Mouse (Mus musculus) liver, embryonic 13.5 days (tissue): Measurements from ENCODE around the gene Rfx8. TPM values are rescaled to one million over a fixed set of nuclear protein-coding genes. Genes with fewer than 3 reads are reported as not detected.

Experiments
- ATAC-seq: fragments of 200-750 bp; cut with Nextera tagmentation; 2 replicates; pipeline ENCODE4 v1.8.0; 2017; ENCODE audit warnings: low read depth, mild to moderate bottlenecking, moderate number of reproducible peaks, moderate library complexity
- DNase-seq: peaks from one replicate; pipeline ENCODE4 v3.0.0; 2022
- H3K27ac ChIP-seq: fragments of 300-500 bp; sonication (generic); 2 replicates; pipeline ENCODE4 v1.5.1; 2015; ENCODE audit warnings: moderate library complexity, mild to moderate bottlenecking, inconsistent platforms
- H3K27me3 ChIP-seq: fragments of 300-500 bp; sonication (generic); 2 replicates; pipeline ENCODE4 v1.6.1; 2015; ENCODE audit warnings: mild to moderate bottlenecking, inconsistent platforms
- H3K36me3 ChIP-seq: fragments of 300-500 bp; sonication (generic); 2 replicates; pipeline ENCODE4 v1.6.1; 2015; ENCODE audit warnings: mild to moderate bottlenecking, inconsistent platforms
- H3K4me1 ChIP-seq: fragments of 300-500 bp; sonication (generic); replicated peaks from 2 replicates; pipeline ENCODE4 v1.6.1; 2015; ENCODE audit warnings: inconsistent platforms
- H3K4me2 ChIP-seq: fragments of 300-500 bp; sonication (generic); 2 replicates; pipeline ENCODE4 v1.6.1; 2015; ENCODE audit warnings: inconsistent platforms, mild to moderate bottlenecking, moderate library complexity
- H3K4me3 ChIP-seq: fragments of 300-500 bp; sonication (generic); replicated peaks from 2 replicates; pipeline ENCODE4 v1.5.1; 2015; ENCODE audit warnings: mild to moderate bottlenecking, inconsistent platforms
- H3K9ac ChIP-seq: fragments of 300-500 bp; sonication (generic); 2 replicates; pipeline ENCODE4 v1.6.1; 2015; ENCODE audit warnings: mild to moderate bottlenecking, inconsistent platforms
- H3K9me3 ChIP-seq: fragments of 300-500 bp; sonication (generic); replicated peaks from 2 replicates; pipeline ENCODE4 v1.6.1; 2016; ENCODE audit warnings: inconsistent platforms
- WGBS: fragments of 180-500 bp; shearing (Covaris S2); methylation state at CpG from one replicate; pipeline ENCODE4 v1.1.7; 2015; ENCODE audit not compliant: insufficient replicate concordance; 5-methylcytosine and 5-hydroxymethylcytosine counted together
- polyA plus RNA-seq: library from polyadenylated mRNA; unstranded; fragments of >200 nt; fragmentation: Nextera tagmentation; extraction: Ambion mirVana; gene quantifications from 2 replicates; pipeline ENCODE4 v1.2.1, GENCODE M21; 2015

The Rfx8 gene
- polyA plus RNA-seq, 1 experiment from 2014 or later = 0.06 TPM

- peak overlapping the region; percentile 21; the same call in 1 of the 2 replicates for H3K4me2 ChIP-seq
- ATAC-seq = peak; percentile 84
- no peak overlapping the region for H3K4me3 ChIP-seq
- H3K4me1 ChIP-seq = peaks cover 31% of the 10 kb centered on the region
- 22% methylated on average over 13 of the region's 13 CpGs for WGBS
- H3K9ac ChIP-seq = no peak overlapping the region
- DNase-seq = peak; percentile 41
- no peaks in the 10 kb centered on the region for H3K9me3 ChIP-seq
- no peaks in the 10 kb centered on the region for H3K27me3 ChIP-seq
- peak overlapping the region; percentile 24 for H3K27ac ChIP-seq
- H3K36me3 ChIP-seq = no peaks in the 10 kb centered on the region
Observed at GRCm38 (mm10) chr1:39754224-39754957, 33.6 kb upstream of the Rfx8 start.

GRCm38 (mm10) chr1:39751537-39751936, 30.7 kb upstream of the Rfx8 start:
- no peak overlapping the region for H3K27ac ChIP-seq
- H3K4me2 ChIP-seq = no peak overlapping the region
- no peaks in the 10 kb centered on the region for H3K27me3 ChIP-seq
- H3K9ac ChIP-seq = no peak overlapping the region
- H3K36me3 ChIP-seq = no peaks in the 10 kb centered on the region
- 67% methylated on average over 6 of the region's 6 CpGs for WGBS
- H3K4me3 ChIP-seq = no peak overlapping the region
- H3K4me1 ChIP-seq = peaks cover 29% of the 10 kb centered on the region
- ATAC-seq (no peak), DNase-seq (no peak)
- no peaks in the 10 kb centered on the region for H3K9me3 ChIP-seq

GRCm38 (mm10) chr1:39749664-39750063, 28.9 kb upstream of the Rfx8 start:
- no peak overlapping the region for H3K4me2 ChIP-seq
- H3K4me3 ChIP-seq = no peak overlapping the region
- ATAC-seq (no peak), DNase-seq (no peak)
- no peaks in the 10 kb centered on the region for H3K9me3 ChIP-seq
- 15% methylated on average over 3 of the region's 3 CpGs for WGBS
- peaks cover 25% of the 10 kb centered on the region for H3K4me1 ChIP-seq
- H3K36me3 ChIP-seq = no peaks in the 10 kb centered on the region
- no peak overlapping the region for H3K27ac ChIP-seq
- no peaks in the 10 kb centered on the region for H3K27me3 ChIP-seq
- H3K9ac ChIP-seq = no peak overlapping the region

GRCm38 (mm10) chr1:39749214-39749613, 28.4 kb upstream of the Rfx8 start:
- WGBS = 28% methylated on average over 1 of the region's 1 CpGs
- no peak overlapping the region for H3K9ac ChIP-seq
- H3K27ac ChIP-seq = no peak overlapping the region
- H3K4me3 ChIP-seq = no peak overlapping the region
- no peaks in the 10 kb centered on the region for H3K36me3 ChIP-seq
- no peak for DNase-seq
- no peaks in the 10 kb centered on the region for H3K27me3 ChIP-seq
- peaks cover 21% of the 10 kb centered on the region for H3K4me1 ChIP-seq
- H3K9me3 ChIP-seq = no peaks in the 10 kb centered on the region
- no peak for ATAC-seq
- H3K4me2 ChIP-seq = no peak overlapping the region

GRCm38 (mm10) chr1:39748666-39749065, 27.9 kb upstream of the Rfx8 start:
- ATAC-seq (no peak), DNase-seq (no peak)
- Histone ChIP-seq H3K4me1 (peaks cover 15% of the 10 kb centered on the region), H3K9me3 (no peaks in the 10 kb centered on the region), H3K36me3 (no peaks in the 10 kb centered on the region), H3K27ac (no peak overlapping the region), H3K4me3 (no peak overlapping the region), H3K9ac (no peak overlapping the region), H3K27me3 (no peaks in the 10 kb centered on the region), H3K4me2 (no peak overlapping the region)
- 66% methylated on average over 6 of the region's 6 CpGs for WGBS

- Histone ChIP-seq H3K27me3 (no peaks in the 10 kb centered on the region), H3K36me3 (no peaks in the 10 kb centered on the region), H3K27ac (no peak overlapping the region), H3K4me2 (no peak overlapping the region), H3K4me1 (peaks cover 12% of the 10 kb centered on the region; the same call in 1 of the 2 replicates), H3K9me3 (no peaks in the 10 kb centered on the region), H3K9ac (no peak overlapping the region), H3K4me3 (no peak overlapping the region)
- WGBS = 22% methylated on average over 7 of the region's 7 CpGs
- ATAC-seq = no peak
- DNase-seq = no peak
Observed at GRCm38 (mm10) chr1:39746464-39746863, 25.7 kb upstream of the Rfx8 start.

- no peaks in the 10 kb centered on the region for H3K27me3 ChIP-seq
- no peaks in the 10 kb centered on the region for H3K36me3 ChIP-seq
- DNase-seq = no peak
- H3K4me1 ChIP-seq = peaks cover 11% of the 10 kb centered on the region
- H3K4me2 ChIP-seq = no peak overlapping the region
- H3K9ac ChIP-seq = no peak overlapping the region
- WGBS = 63% methylated on average over 7 of the region's 7 CpGs
- no peak for ATAC-seq
- H3K27ac ChIP-seq = no peak overlapping the region
- H3K4me3 ChIP-seq = no peak overlapping the region
- H3K9me3 ChIP-seq = no peaks in the 10 kb centered on the region
Observed at GRCm38 (mm10) chr1:39740948-39741347, 20.2 kb upstream of the Rfx8 start.

GRCm38 (mm10) chr1:39740002-39740401, 19.2 kb upstream of the Rfx8 start:
- Histone ChIP-seq H3K4me3 (no peak overlapping the region), H3K27ac (no peak overlapping the region), H3K9me3 (no peaks in the 10 kb centered on the region), H3K9ac (no peak overlapping the region), H3K36me3 (no peaks in the 10 kb centered on the region), H3K27me3 (no peaks in the 10 kb centered on the region), H3K4me2 (no peak overlapping the region), H3K4me1 (peaks cover 20% of the 10 kb centered on the region)
- ATAC-seq (no peak), DNase-seq (no peak)
- WGBS = 37% methylated on average over 4 of the region's 4 CpGs

- no peak overlapping the region; the same call in 1 of the 2 replicates for H3K4me3 ChIP-seq
- H3K9ac ChIP-seq = peak overlapping the region; percentile 42; the same call in 1 of the 2 replicates
- peaks cover 43% of the 10 kb centered on the region for H3K4me1 ChIP-seq
- no peaks in the 10 kb centered on the region for H3K36me3 ChIP-seq
- no peaks in the 10 kb centered on the region for H3K9me3 ChIP-seq
- peak overlapping the region; percentile 83 for H3K27ac ChIP-seq
- H3K4me2 ChIP-seq = peak overlapping the region; percentile 51
- ATAC-seq (peak; percentile 59), DNase-seq (no peak)
- WGBS = 11% methylated on average over 8 of the region's 8 CpGs
- no peaks in the 10 kb centered on the region for H3K27me3 ChIP-seq
Observed at GRCm38 (mm10) chr1:39735927-39736604, 15.3 kb upstream of the Rfx8 start.

- peak overlapping the region; percentile 83 for H3K27ac ChIP-seq
- WGBS = 9% methylated on average over 2 of the region's 2 CpGs
- H3K9ac ChIP-seq = peak overlapping the region; percentile 42; the same call in 1 of the 2 replicates
- ATAC-seq (peak; percentile 93), DNase-seq (peak; percentile 42)
- H3K27me3 ChIP-seq = no peaks in the 10 kb centered on the region
- H3K4me3 ChIP-seq = no peak overlapping the region
- H3K36me3 ChIP-seq = no peaks in the 10 kb centered on the region
- H3K4me1 ChIP-seq = peaks cover 43% of the 10 kb centered on the region
- no peaks in the 10 kb centered on the region for H3K9me3 ChIP-seq
- H3K4me2 ChIP-seq = peak overlapping the region; percentile 51
Observed at GRCm38 (mm10) chr1:39735493-39735892, 14.7 kb upstream of the Rfx8 start.

- H3K4me1 ChIP-seq = peaks cover 43% of the 10 kb centered on the region
- H3K36me3 ChIP-seq = no peaks in the 10 kb centered on the region
- H3K9me3 ChIP-seq = no peaks in the 10 kb centered on the region
- peak overlapping the region; percentile 11; the same call in 1 of the 2 replicates for H3K4me3 ChIP-seq
- WGBS = 26% methylated on average over 6 of the region's 6 CpGs
- H3K4me2 ChIP-seq = peak overlapping the region; percentile 51
- H3K27ac ChIP-seq = peak overlapping the region; percentile 83; the same call in 1 of the 2 replicates
- no peak overlapping the region for H3K9ac ChIP-seq
- ATAC-seq (no peak), DNase-seq (no peak)
- H3K27me3 ChIP-seq = no peaks in the 10 kb centered on the region
Observed at GRCm38 (mm10) chr1:39734881-39735280, 14.1 kb upstream of the Rfx8 start.
